Mouse (Mus musculus) mouse embryonic stem cell (cell line): Measurements from ENCODE around the gene Ikbke.

ENCODE experiments used
- in situ Hi-C, 2 experiments: fragments of 300-500 bp; cut with MboI; formaldehyde crosslinking; loops; 1 replicate in 1 of 2; 3 replicates in 1 of 2; pipeline ENCODE4 v1.14.3; 2019 to 2020; ENCODE audit warnings: low sequenced_read_pairs in 2 of 2, low pct_unique_long_range_greater_than_20kb in 1 of 2, mixed read lengths in 1 of 2; ENCODE audit not compliant: unreplicated experiment in 1 of 2

Ikbke gene

DNA sequence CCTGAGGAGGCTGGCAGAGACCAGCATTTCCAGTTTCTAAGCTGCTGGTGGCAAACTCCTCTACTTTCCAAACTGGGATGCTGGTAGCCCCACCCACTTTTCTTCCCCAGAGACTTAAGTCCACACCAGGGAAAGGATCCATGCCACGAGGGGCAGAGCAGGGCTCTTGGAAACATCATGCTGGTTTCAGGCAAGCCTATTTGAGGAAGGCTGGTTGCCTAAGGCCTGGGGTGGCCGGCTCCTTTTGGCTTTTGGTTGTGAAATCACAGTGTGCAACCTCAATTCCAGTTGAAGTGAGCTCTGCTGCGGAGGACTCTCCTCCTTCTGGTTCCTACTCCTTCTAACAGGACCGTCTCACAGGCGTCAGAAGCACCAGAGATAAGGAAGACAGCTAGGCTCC lies 7.4 kb upstream of the Ikbke start:
- in situ Hi-C loops = no loop called here

- in situ Hi-C loops = no loop called here
These were observed 5.2 kb upstream of the Ikbke start for GRCm38 (mm10) chr1:131284616-131285015.

- in situ Hi-C loops = no loop called here
These were observed 4.8 kb upstream of the Ikbke start for GRCm38 (mm10) chr1:131284167-131284566.

GRCm38 (mm10) chr1:131281731-131282130 lies 2.3 kb upstream of the Ikbke start:
- in situ Hi-C loops = no loop called here

- in situ Hi-C loops = no loop called here
These were observed 874 bp upstream of the Ikbke start for GRCm38 (mm10) chr1:131280280-131280679.

- in situ Hi-C loops = loop anchor here in 1 of 2 experiments (10.0 kb wide), 1 partner anchor 276 kb away; no protein-coding TSS in a partner anchor
These were observed 575 bp downstream of the Ikbke start for GRCm38 (mm10) chr1:131278606-131279455.

GRCm38 (mm10) chr1:131276831-131277230 lies 2.6 kb downstream of the Ikbke start:
- in situ Hi-C loops = loop anchor here in 1 of 2 experiments (10.0 kb wide), 1 partner anchor 278 kb away; no protein-coding TSS in a partner anchor

DNA sequence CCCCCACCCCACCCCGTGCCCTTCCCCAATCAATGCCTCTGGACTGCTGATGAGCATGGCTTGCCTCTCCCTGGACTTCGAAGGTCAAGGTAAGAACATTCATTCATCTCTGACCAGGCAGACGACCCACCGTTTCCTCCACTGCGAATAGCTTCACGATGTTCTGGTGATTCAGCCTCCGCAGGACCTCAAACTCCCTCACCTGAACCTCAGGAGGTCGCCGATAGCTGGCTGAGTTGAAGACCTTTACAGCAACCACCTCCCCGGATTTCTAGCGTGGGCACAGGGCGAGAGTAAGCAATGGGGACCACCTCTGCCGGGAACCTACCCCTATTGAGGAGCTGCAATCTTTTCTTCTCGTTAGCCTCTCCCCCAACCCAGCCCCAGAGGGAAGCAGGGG lies 3.8 kb downstream of the Ikbke start:
- in situ Hi-C loops = loop anchor here in 1 of 2 experiments (10.0 kb wide), 1 partner anchor 279 kb away; no protein-coding TSS in a partner anchor

- in situ Hi-C loops = loop anchor here (5.0 to 25.0 kb wide), 3 partner anchors 277 to 388 kb away; partner anchors contain the start of gene Il24 (in 2 of the 2)
These were observed 4.5 kb downstream of the Ikbke start for GRCm38 (mm10) chr1:131274725-131275539.

DNA sequence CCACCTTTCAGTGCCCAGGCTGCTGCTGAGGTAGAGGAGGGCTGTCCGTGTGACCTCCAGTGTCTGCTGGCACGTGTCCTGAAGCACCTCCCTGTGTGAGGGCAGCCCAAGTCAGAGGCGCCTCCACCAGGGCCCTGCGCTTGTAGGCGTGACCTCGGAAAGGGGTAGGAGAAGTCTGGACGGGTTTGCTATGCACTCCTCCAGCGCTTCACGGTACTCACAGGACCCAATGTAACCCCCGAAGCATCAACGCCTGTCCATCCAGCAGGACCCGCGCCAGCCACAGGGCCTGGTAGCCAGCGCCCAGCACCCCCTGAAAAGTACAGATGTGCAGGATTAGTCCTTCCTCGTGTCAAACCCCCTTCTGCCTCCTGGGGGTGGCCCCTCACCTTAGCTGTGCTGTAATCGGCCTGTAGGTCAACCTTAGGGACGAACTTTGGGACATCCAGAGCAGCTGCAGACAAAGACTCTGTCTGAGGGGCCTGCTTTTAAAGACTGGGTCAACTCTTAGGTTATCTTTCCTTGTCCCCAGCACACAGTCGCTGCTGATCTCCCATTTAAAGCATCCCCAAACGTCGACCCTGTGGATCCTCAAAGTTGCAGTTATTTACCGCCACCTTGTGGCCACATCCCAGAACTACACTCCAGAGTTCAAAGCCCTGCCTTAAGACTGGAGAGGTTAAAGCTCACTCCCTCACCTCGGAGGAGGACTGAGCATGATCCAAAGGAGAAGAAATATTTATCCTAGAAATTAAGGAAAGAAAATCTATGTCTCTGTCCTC lies 9.4 kb downstream of the Ikbke start:
- in situ Hi-C loops = loop anchor here (5.0 to 25.0 kb wide), 3 partner anchors 282 to 383 kb away; partner anchors contain the start of gene Il24 (in 2 of the 2)

DNA sequence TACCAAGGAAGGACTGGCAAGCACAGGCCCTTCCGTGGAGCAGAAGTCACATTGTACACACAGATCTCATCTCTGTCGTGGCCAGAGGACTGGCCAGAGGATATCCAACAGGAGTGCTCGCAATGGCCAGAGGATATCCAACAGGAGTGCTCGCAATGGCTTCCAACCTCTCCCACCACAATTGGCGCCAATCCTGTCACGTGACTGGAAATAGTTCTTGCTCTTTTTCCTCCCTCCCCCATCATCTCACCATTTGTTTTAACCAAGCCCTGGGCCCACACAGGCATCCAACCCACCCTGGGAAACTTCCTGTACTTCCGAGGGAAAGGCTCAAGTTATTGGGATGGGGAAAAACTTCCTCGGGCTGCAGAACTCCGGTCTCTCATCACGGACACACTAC lies 10.6 kb downstream of the Ikbke start:
- in situ Hi-C loops = loop anchor here (25.0 kb wide), 1 partner anchor 381 kb away; the partner anchor contains the start of gene Il24 (in 2 of the 2)

GRCm38 (mm10) chr1:131263905-131264304 lies 15.5 kb downstream of the Ikbke start:
- in situ Hi-C loops = loop anchor here (5.0 to 25.0 kb wide), 3 partner anchors 82 to 377 kb away; partner anchors contain the start of gene Il24 (in 2 of the 2)

- in situ Hi-C loops = loop anchor here (5.0 to 25.0 kb wide), 3 partner anchors 78 to 373 kb away; partner anchors contain the start of gene Il24 (in 2 of the 2)
These were observed 19.1 kb downstream of the Ikbke start for GRCm38 (mm10) chr1:131260309-131260656.

DNA sequence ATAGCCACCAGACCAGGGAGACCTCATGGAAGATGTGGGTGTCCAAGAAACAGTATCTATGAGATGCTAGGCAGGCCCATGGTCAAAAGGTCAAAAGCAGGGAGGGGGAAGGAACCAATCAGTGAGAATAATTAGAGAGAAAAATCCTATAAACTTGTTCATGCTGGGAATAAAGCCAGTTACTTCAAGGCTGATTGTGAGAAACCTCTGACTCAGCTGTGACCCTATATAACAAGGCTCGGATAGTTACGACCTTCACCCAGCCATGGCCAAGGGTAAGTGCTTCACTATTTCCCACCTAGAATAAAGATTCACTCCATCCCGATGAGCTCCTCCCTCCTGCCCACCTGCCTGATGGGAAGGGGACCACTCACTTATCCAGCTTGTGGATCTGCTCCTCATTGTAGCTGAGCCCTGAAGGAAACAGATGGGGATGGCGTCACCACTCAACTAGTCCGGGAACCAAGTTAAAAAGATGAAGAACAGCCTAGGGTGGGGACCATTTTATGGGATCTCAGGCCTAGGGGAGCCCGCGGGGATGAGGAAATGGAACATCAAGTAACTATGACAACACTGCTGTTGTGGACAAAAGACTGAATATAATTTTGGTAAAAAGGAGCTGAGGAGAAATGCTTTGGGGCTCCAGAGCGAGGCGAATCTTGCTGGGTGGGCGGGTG lies 19.6 kb downstream of the Ikbke start:
- in situ Hi-C loops = loop anchor here (5.0 to 25.0 kb wide), 4 partner anchors 77 to 372 kb away; partner anchors contain the start of gene Il24 (in 2 of the 2)

DNA sequence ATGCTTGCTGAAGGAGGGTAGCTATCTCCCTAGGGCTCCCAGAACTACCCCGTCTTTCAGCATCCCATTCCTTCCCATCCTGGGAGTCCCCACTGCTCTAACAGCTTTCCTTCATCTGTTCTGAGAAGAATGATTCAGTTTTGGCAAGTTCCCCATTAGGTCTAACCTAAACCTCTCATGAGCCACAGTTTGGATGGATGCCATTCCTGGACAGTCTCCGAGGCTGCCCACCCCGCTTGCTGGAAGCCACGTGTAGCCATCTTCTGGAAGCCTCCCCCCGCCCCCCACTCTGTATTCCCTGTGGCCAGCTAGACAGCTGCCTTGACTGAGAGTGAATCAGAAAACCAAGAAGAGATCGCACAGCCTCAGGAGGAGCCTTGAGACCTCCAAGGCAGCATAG lies 22.1 kb downstream of the Ikbke start:
- in situ Hi-C loops = loop anchor here (10.0 to 25.0 kb wide), 2 partner anchors 132 to 370 kb away; partner anchors contain the start of gene Il24 (in 2 of the 2)

DNA sequence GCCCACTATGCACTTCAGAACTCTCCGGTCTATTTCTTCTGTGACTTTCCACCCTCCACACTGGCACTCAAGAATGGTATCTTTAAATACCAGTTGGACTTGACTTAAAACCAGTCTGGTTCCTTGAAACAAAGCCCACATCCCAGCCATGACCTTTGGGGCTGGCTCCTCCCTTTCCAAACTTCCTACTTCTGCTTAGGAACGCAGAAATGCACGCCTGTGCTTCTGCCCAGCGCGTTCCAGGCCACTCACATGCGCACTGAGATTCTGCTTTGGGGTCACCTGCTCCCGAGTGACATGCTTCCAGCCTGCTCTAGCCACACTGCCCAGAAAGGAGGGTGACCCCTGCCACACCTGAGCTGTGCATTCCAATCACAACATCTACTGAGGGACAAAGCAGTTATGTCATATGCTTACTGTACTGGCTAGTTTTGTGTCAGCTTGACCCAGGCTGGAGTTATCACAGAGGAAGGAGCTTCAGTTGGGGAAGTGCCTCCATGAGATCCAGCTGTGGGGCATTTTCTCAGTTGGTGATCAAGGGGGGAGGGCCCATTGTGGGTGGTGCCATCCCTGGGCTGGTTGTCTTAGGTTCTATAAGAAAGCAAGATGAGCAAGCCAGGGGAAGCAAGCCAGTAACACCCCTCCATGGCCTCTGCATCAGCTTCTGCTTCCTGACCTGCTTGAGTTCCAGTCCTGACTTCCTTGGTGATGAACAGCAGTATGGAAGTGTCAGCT lies 26.7 kb downstream of the Ikbke start:
- in situ Hi-C loops = loop anchor here (10.0 to 25.0 kb wide), 2 partner anchors 128 to 365 kb away; partner anchors contain the start of gene Il24 (in 2 of the 2)
